Mouse (Mus musculus): ENCODE results near the gene Ubald1.

The Ubald1 gene

DNA sequence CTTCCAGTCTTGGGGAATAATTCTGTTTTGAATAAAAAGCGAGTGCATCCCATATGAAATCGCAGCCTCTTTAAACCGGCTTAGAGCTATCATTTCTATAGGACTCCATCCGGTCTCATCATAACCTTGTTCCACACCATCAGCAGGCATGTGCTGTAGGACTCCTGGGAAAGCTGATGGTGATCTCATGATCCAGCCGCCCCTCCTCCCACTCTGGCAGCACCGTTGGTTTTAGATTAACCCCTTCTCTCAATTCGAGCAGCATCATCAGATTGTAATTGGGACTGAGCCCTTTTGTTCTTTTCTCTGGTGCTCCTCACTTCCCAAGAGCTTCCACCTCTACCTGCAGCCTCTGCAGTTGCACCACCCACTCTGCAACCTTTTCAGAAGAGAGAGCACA, 21.1 kb upstream of the Ubald1 start:
- DNase-seq (ENCODE audit: extremely low spot score, low read depth, low spot score) = no peak

GRCm38 (mm10) chr16:4899711-4900110, 19.6 kb upstream of the Ubald1 start:
- DNase-seq (ENCODE audit: extremely low spot score, low read depth, low spot score) = no peak

DNA sequence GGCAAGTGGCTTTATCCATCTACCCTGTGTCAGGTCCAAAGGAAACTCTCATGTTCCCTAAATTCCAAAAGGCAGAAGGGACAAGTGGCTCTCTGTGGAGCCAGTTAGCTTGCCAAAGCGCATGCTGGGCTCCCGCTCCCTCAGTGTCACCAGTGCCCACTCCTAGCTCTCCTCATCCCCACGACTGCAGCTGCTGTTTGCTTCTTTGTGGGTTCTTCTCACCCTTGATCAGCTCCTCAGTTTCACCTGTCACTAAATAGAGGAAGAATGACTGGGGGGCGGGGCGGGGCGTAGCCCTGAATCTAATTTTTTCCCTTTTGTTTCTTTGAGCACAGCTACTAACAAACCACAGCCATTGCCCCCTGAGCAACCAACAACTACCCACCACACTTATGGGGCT, 18.8 kb upstream of the Ubald1 start:
- DNase-seq (ENCODE audit: extremely low spot score, low read depth, low spot score) = no peak

- no peak for DNase-seq (ENCODE audit: extremely low spot score, low read depth, low spot score)
Observed at GRCm38 (mm10) chr16:4897146-4897730, 17.1 kb upstream of the Ubald1 start.

DNA sequence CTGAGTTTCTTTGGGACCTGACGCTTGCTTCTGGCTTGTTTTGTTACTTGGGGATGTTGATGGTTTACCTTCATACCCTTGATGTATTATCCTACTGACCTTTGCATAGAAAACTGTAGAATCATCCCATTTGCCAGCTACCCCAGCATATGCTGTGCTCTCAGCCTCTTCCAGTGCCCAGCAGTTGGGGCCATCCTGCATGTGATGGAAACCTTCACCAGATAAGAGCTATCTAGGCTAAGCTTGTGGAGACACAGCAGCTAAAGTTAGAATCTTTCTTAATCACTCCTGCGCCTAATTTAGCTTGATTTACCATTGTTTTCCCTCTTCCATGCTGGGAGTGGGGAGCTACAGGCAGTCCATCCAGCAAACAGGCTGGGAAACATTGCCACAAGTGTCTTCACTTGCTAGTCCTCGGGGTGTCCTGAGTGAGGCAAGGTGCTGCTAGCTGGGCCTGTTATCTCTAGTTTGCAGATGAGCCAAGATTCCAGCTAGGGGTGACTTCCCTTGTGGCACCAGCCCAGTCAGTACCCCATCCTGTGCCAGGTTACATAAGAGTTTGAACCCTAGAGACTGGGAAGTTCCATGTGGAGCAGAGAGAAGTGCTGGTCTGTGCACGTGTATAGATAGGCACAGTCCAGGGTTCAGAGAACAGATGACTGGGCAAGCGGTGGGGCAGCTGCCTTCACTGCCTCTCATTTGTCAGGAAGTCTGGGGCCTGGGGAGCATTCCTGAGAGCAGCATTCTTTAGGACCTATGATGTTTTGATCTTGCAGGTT, 16.3 kb upstream of the Ubald1 start:
- no peak for DNase-seq (ENCODE audit: extremely low spot score, low read depth, low spot score)

DNA sequence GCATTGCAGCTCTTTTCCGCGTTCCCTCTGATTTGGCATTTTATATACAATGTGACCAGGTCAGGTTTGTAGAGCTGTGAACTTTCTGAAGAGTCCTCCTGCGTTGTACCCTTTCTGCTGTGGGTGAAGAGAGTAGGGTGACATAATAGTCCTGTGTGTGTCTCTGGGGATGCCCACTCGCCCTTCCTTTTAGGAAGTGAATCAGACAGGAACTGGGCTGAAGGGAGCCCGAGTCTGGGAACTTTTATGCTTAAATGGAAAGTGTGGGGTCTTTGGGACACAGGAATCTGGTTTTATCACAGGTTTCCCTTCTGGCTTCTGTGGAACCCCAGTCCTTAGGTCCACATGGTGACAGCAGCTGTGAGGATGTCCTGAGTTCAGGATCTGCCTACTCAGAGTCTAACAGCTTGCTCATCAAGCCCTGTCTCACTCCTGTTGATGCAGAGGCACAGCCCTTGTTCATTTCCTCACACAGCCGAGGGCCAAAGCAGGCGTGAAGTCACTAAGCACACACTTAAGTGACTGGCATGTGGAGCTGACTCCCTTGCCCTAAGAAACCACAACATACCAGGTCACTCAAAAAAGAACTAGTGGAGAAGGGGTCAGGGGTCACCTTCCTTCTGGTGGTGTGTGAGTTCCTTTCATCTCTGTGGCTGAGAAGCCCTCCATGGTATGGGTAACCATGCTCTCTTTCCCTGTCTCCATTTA, 14.2 kb upstream of the Ubald1 start:
- no peak for DNase-seq (ENCODE audit: extremely low spot score, low read depth, low spot score)

DNA sequence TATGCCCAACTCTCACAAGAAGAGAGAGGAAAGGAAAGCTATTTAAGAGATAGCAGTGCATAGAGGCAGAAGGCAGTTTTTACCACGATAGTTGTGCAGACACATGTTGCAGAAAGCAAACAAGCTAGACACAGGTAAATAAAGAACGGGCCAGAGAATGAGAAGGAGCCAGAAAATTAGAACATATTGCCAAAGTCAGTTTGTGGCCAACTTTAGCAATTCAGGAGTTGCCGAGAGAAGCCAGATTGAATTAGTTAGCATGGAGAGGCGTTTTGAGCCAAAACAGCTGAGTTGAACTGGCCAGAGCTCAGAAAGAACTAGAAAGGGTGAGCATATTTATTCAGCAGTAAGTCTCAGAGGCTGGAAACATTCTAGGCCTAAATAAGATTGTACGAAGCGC, 12.1 kb upstream of the Ubald1 start:
- DNase-seq (ENCODE audit: extremely low spot score, low read depth, low spot score) = no peak

- no peak for DNase-seq (ENCODE audit: extremely low spot score, low read depth, low spot score)
Observed at GRCm38 (mm10) chr16:4890201-4890709, 10.1 kb upstream of the Ubald1 start.

GRCm38 (mm10) chr16:4886690-4887020, 6.5 kb upstream of the Ubald1 start:
- no peak for DNase-seq (ENCODE audit: extremely low spot score, low read depth, low spot score)

- DNase-seq (ENCODE audit: extremely low spot score, low read depth, low spot score) = peak; percentile 87
Observed at GRCm38 (mm10) chr16:4885760-4886689, 5.9 kb upstream of the Ubald1 start, which contains the start of gene Mgrn1. Gene Mgrn1 (plus strand): TSS chr16:4886249.

GRCm38 (mm10) chr16:4884930-4885329, 4.8 kb upstream of the Ubald1 start:
- no peak for DNase-seq (ENCODE audit: extremely low spot score, low read depth, low spot score)

DNA sequence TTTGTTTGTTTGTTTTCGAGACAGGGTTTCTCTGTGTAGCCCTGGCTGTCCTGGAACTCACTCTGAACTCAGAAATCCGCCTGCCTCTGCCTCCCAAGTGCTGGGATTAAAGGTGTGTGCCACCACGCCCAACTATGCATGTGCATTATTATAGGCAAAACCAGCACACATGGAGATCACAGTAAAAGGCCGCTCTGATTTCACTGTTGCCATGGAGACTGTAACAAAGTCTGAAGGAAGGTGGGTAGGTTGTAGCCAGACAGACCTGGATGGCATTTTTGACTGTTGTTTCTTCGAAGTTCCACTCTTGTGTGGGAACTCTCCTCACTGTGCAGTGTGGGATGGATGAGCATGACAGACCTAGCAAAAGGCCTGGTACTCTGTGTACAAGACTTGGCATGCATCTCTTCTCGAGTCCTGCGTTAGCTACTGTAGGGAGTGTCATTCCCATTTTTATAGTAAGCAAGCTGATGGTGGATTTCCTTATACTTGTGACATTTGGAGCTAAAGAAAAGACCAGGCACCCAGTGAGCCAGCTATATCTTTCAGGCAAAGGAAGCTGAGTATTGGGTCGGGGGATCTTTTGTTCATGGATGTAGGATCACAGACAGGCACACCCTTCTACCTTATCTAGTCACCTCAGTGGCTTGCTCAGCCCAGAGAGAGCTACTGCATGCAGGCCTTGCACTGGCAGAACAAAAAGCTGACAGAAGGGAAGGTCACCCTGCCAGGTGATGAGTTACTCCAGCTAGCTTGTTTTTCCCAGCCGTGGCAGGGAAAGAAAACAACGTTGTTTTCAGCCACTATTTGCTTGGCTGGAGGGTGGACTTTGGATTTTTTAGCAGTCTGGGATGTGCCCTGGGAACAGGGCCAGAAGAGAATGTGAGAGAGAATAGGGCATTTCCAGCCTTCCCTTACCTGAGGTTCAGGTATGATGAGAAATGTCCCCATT, 1.6 kb upstream of the Ubald1 start:
- DNase-seq (ENCODE audit: extremely low spot score, low read depth, low spot score) = no peak

GRCm38 (mm10) chr16:4879708-4880124, 399 bp downstream of the Ubald1 start:
- no peak for DNase-seq (ENCODE audit: extremely low spot score, low read depth, low spot score)

DNA sequence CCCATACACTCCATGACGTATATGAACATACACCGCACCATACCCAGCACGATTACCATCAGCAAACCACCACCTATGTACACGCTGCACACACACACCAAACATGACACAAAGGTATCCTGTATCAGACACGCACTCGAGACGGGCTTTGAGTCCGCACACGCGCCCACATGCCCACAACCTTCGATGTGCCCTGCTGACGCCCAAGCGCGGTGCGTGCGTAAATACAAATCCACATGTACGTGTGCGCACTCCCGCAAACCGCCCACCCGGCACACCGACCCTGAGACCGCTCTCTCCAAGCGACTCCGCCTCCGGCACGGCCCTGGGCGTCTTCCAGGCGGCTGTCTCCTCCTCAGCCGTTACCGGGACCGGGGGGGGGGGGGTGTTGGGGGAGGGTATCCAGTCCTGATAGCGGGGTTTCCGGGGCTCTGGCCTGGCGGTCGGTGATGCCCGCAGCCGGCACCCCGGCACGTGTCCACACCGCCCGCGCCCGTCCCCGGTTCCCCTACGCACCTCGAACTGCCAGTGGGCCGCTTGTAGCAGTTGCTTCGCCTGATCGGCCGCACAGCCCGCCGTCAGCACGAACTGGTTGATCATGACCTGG, 911 bp downstream of the Ubald1 start:
- no peak for DNase-seq (ENCODE audit: extremely low spot score, low read depth, low spot score)

DNA sequence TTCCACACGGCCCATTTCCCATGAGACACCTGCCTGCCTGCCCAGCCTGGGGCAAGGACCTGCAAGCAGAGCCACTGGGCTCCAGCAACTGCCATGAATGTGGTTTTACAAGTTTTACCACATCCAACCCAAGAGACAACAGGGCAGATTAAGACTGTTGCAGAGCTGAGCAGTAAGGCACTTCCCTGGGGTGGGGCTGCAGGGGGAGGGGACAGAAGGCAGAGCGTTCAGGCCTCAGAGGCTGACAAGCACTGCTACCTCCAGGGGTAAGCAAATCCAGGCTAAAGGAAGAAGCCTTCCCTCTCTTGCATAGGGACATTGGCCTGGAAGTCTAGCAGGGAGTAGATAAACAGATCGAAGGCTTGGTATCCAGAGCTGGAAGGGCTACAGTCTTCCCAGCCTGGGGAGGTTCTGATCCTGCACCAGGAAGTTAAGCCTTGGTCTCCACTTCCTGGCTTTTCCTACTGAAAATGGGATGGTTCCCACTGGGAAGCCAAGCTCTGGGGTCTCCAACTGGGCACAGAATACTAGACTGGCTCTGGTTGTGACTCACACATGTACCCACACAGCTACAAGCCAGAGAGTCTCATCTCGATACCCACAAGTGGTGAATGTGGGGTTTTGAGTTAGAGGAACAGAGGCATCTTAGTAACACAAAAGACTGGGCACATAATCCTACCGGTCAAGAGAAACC, 1.8 kb downstream of the Ubald1 start:
- DNase-seq (ENCODE audit: extremely low spot score, low read depth, low spot score) = no peak

DNA sequence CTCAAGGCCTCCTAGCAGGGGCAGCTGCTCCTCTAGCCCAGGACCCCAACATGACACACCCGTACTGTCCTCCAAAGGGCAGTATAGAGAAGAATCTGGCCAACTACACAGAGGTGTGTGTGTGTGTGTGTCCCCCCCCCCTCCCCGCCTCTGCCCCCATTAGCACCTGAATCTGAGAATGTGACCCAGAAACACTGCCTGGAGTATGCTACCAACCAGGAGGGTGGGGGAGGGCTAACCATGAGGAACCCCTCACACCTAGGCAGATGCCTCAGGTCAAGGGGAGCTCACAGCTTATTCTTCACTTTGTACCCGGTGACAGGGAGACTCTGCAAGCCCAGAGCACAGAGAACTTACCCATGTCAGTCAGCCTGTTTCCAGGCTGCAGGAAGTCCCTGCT, 2.4 kb downstream of the Ubald1 start:
- no peak for DNase-seq (ENCODE audit: extremely low spot score, low read depth, low spot score)

DNA sequence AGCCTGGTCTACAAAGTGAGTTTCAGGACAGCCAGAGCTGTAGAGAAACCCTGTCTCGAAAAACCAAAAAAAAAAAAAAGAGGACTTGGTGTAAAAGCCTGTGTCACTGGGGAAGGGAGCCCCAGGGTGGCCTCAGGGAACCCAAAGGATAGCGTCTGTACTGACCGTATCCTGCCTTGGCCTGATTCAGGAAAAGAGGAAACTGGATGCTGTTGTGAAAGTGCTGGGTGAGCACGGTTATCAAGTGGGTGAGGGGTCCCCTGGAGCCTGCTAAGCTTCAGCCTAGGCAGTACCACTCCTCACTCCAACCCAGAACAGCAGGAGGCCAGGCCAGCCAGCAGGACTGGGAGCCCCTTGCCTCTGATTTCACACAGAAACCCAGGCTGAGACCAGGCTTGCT, 2.9 kb downstream of the Ubald1 start:
- no peak for DNase-seq (ENCODE audit: extremely low spot score, low read depth, low spot score)

- DNase-seq (ENCODE audit: extremely low spot score, low read depth, low spot score) = no peak
Observed at GRCm38 (mm10) chr16:4876033-4876680, 4.0 kb downstream of the Ubald1 start.
